Mouse (Mus musculus): ENCODE data around the gene Abhd12b.

DNA sequence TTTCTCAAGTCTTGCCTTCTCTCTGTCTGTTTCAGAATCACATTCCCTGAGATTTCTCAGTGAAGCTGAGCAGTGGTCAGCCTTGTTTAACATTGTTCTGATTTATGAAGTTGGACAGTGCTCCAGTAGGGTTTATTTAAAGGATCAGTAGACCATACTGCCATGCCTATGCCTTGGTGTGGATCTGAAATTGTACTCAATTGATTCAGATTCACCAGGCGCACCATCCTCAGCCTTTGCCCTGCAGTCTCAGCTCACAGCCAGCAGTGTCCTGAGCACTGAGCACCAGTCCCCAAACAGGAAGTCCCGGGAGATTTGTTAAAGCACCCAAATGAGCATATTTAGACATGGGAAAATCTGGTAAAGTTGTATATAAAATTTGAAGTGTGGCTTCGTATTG lies 10.8 kb downstream of the Abhd12b start:
- TF ChIP-seq CTCF (IDR thresholded peaks at IDR 0.05; ENCODE audit: low read depth), result no peak
- no peak for TF ChIP-seq EP300 (optimal IDR thresholded peaks at IDR 0.05)

Measured in stomach, postnatal 0 days (tissue).